22 mouse cellular contexts compared by ENCODE assay signal in genomic region chr10:128699006-128699405, GRCm38 (mm10). TPM values are rescaled to one million over a fixed set of nuclear protein-coding genes. Genes with fewer than 3 reads are reported as not detected.
DNase-seq lines count a peak whose midpoint lies in the region; ATAC-seq lines count a peak whose summit lies in the region.
"Had no signal": no experiment of that assay in that cellular context is flagged by ENCODE, and none has a peak within 500 bp of the region (broad histone marks: within the 10 kb centered on the region; RNA-seq: fewer than 3 reads in every experiment).

No protein-coding gene starts in this region.

- intact Hi-C loops in heart, postnatal 25 days (cut with DNase I): no loop called here

- peaks cover 23% of the 10 kb centered on the region for H3K36me3 ChIP-seq in heart, embryonic 16.5 days (ENCODE audit: control insufficient read depth, insufficient read depth)

- 0 out of 2 replicates have a peak overlapping the region, but pooled peaks have one; percentile 30 for H3K9ac ChIP-seq in heart, embryonic 16.5 days (ENCODE audit: low read length)
- H3K9ac ChIP-seq: forebrain, embryonic 13.5 days; limb, embryonic 15.5 days; liver, postnatal 0 days; midbrain, embryonic 12.5 days; neural tube, embryonic 12.5 days had no signal

- peak; percentile 89 for DNase-seq in heart, adult 11 months
- DNase-seq in heart, adult 18-20 months: no peak
- DNase-seq in heart, postnatal 25 days (ENCODE audit: low spot score): no peak
- peak; percentile 22 for DNase-seq in right cerebral cortex, postnatal 14 days
- DNase-seq in right cerebral cortex, adult 2 months (ENCODE audit: low spot score in 2 of 2): no peak
- DNase-seq: adrenal gland, postnatal 25 days; cerebellum, adult 18-20 months; layer of hippocampus, postnatal 36 days; liver, postnatal 0 days; lung, postnatal 10 days; thymus, adult 2 months had no signal

- 76% methylated on average over 5 of the region's 5 CpGs for WGBS in heart, embryonic 16.5 days

- peaks cover 34% of the 10 kb centered on the region for H3K4me1 ChIP-seq in heart, embryonic 16.5 days (ENCODE audit: control insufficient read depth, insufficient read depth, low read length)

- H3K4me2 ChIP-seq in heart, embryonic 16.5 days (ENCODE audit: low read depth, low read length): no peak overlapping the region
- H3K4me2 ChIP-seq: forebrain, embryonic 13.5 days; limb, embryonic 15.5 days; midbrain, embryonic 12.5 days; neural tube, embryonic 12.5 days had no signal

- no peaks in the 10 kb centered on the region for H3K9me3 ChIP-seq in heart, embryonic 16.5 days (replicated peaks; ENCODE audit: control insufficient read depth, low read length)
- H3K9me3 ChIP-seq: forebrain, embryonic 13.5 days; limb, embryonic 15.5 days; midbrain, embryonic 12.5 days; neural tube, embryonic 12.5 days had no signal

- no peak overlapping the region for H3K4me3 ChIP-seq in heart, embryonic 16.5 days (ENCODE audit: low read length)
- H3K4me3 ChIP-seq: erythroblast, embryonic 14.5 days; forebrain, embryonic 13.5 days; layer of hippocampus, adult 2 months; limb, embryonic 15.5 days; midbrain, embryonic 12.5 days; neural tube, embryonic 12.5 days had no signal

- no peak for ATAC-seq in heart, embryonic 16.5 days (replicated peaks; ENCODE audit: extremely low read depth, insufficient read depth, low FRiP score)
- no peak for ATAC-seq in erythroblast, adult 5-6 weeks (replicated peaks; ENCODE audit: low FRiP score, poor library complexity, severe bottlenecking)
- ATAC-seq: forebrain, embryonic 13.5 days; hindbrain, embryonic 16.5 days; intestine, embryonic 16.5 days; liver, postnatal 0 days had no signal

- H3K27ac ChIP-seq in heart, embryonic 16.5 days (ENCODE audit: low read length): peak overlapping the region; percentile 2
- H3K27ac ChIP-seq: forebrain, embryonic 13.5 days; layer of hippocampus, adult 2 months; limb, embryonic 15.5 days; midbrain, embryonic 12.5 days; neural tube, embryonic 12.5 days had no signal

- no peaks in the 10 kb centered on the region for H3K27me3 ChIP-seq in heart, embryonic 16.5 days (ENCODE audit: control insufficient read depth, insufficient read depth, low read length)
- H3K27me3 ChIP-seq: CH12.LX; forebrain, embryonic 13.5 days; limb, embryonic 15.5 days; midbrain, embryonic 12.5 days; neural tube, embryonic 12.5 days had no signal

RNA-seq across cellular contexts. Expression of gene Rab5b, which starts 2.9 kb away (rescaled TPM):
- total RNA-seq in heart, adult 18-20 months (2021): 10 to 100 TPM; 76.5 to 84.4 TPM
- polyA plus RNA-seq in heart, embryonic 16.5 days (2015; fragmentation: Nextera tagmentation; extraction: Ambion mirVana): 69.8 and 73.5 TPM in 2 replicates
- total RNA-seq in heart, postnatal 25 days (2021): 10 to 100 TPM; 68.9 to 72.5 TPM
- total RNA-seq in erythroblast, adult 5-6 weeks (2015; ENCODE audit: low replicate concordance): 26.9 and 42.2 TPM in 2 replicates
- total RNA-seq in erythroblast, adult 5-6 weeks (2017; ENCODE audit: low replicate concordance): 64.8 and 71.7 TPM in 2 replicates

RNA-seq across cellular contexts. Expression of gene Pmel, which starts 5.0 kb away (rescaled TPM):
- 1 to 10 TPM in 1 of 2 experiments, under 1 TPM in 1; 0.65 to 1.1 TPM for total RNA-seq in heart, adult 18-20 months (2021)
- 1.7 and 2.8 TPM in 2 replicates for polyA plus RNA-seq in heart, embryonic 16.5 days (2015; fragmentation: Nextera tagmentation; extraction: Ambion mirVana)
- total RNA-seq in heart, postnatal 25 days (2021): under 1 TPM; 0.49 to 0.89 TPM
- not detected in 2 replicates for total RNA-seq in erythroblast, adult 5-6 weeks (2015; ENCODE audit: low replicate concordance)
- not detected in 2 replicates for total RNA-seq in erythroblast, adult 5-6 weeks (2017; ENCODE audit: low replicate concordance)
- polyA plus RNA-seq: erythroblast, embryonic 14.5 days had no signal

RNA-seq across cellular contexts. Expression of gene Cdk2, which starts 5.8 kb away (rescaled TPM):
- total RNA-seq in heart, adult 18-20 months (2021): 1 to 10 TPM; 8.2 to 9.1 TPM
- polyA plus RNA-seq in heart, embryonic 16.5 days (2015; fragmentation: Nextera tagmentation; extraction: Ambion mirVana): 90.7 and 93.6 TPM in 2 replicates
- total RNA-seq in heart, postnatal 25 days (2021): 10 to 100 TPM; 12.7 to 15.7 TPM
- total RNA-seq in erythroblast, adult 5-6 weeks (2015; ENCODE audit: low replicate concordance): 29.8 and 37.2 TPM in 2 replicates
- 21.0 and 34.3 TPM in 2 replicates for total RNA-seq in erythroblast, adult 5-6 weeks (2017; ENCODE audit: low replicate concordance)

RNA-seq across cellular contexts. Expression of gene Suox, which starts 25.1 kb away (rescaled TPM):
- 10 to 100 TPM; 22.3 to 28.2 TPM for total RNA-seq in heart, adult 18-20 months (2021)
- 15.0 and 15.3 TPM in 2 replicates for polyA plus RNA-seq in heart, embryonic 16.5 days (2015; fragmentation: Nextera tagmentation; extraction: Ambion mirVana)
- total RNA-seq in heart, postnatal 25 days (2021): 10 to 100 TPM; 22.1 to 23.1 TPM
- 3.1 and 7.5 TPM in 2 replicates for total RNA-seq in erythroblast, adult 5-6 weeks (2015; ENCODE audit: low replicate concordance)
- 8.4 and 11.3 TPM in 2 replicates for total RNA-seq in erythroblast, adult 5-6 weeks (2017; ENCODE audit: low replicate concordance)

RNA-seq across cellular contexts. Expression of gene Dgka, which starts 45.6 kb away (rescaled TPM):
- total RNA-seq in heart, adult 18-20 months (2021): 10 to 100 TPM; 11.5 to 16.1 TPM
- 9.5 and 12.3 TPM in 2 replicates for polyA plus RNA-seq in heart, embryonic 16.5 days (2015; fragmentation: Nextera tagmentation; extraction: Ambion mirVana)
- 10 to 100 TPM; 11.7 to 11.9 TPM for total RNA-seq in heart, postnatal 25 days (2021)
- 8.2 and 13.4 TPM in 2 replicates for total RNA-seq in erythroblast, adult 5-6 weeks (2015; ENCODE audit: low replicate concordance)
- 2.9 and 4.7 TPM in 2 replicates for total RNA-seq in erythroblast, adult 5-6 weeks (2017; ENCODE audit: low replicate concordance)

Comparison
In these comparisons a context has a peak if more than half of its experiments do, and no peak if none do; other contexts are left out.
1. DNase-seq: peak in heart, adult 11 months (single experiment) and right cerebral cortex, postnatal 14 days (single experiment); none in heart, adult 18-20 months (0 of 2), heart, postnatal 25 days (single experiment) and right cerebral cortex, adult 2 months (0 of 2).